ENCODE assay signal across 8 mouse cellular contexts in the genomic region with DNA sequence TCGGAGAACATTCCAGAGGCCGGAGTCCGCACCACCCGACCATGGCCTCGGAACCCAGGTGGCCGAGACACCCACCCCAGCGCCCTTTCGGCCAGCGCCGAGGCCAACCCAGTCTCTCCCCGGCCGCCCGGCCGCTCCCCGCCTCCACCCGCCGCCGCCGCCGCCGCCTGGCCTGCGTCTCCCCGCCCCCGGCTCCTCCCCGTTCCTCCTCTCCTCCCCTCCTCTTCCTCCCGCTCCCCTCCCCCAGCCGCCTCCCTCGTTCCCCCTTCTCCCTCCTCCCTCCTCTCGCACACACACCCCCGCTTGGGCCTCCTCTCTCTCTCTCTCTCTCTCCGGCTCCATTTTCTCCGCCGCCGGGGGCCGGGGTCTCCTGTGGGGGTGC. TPM values are rescaled to one million over a fixed set of nuclear protein-coding genes. Genes with fewer than 3 reads are reported as not detected.
DNase-seq lines count a peak whose midpoint lies in the region; ATAC-seq and TF ChIP-seq lines count a peak whose summit lies in the region.

No protein-coding gene starts in this region.

- peak overlapping the region; percentile 99 for H3K27ac ChIP-seq in embryonic facial prominence, embryonic 11.5 days (replicated peaks; ENCODE audit: low read depth, low read length)
- H3K27ac ChIP-seq in kidney, adult 2 months (ENCODE audit: insufficient read depth, low read depth, low read length), result peak overlapping the region; percentile 92
- peak overlapping the region; percentile 74 for H3K27ac ChIP-seq in liver, adult 2 months (replicated peaks; ENCODE audit: insufficient read depth, low read depth, low read length)
- H3K27ac ChIP-seq in midbrain, postnatal 0 days (ENCODE audit: low read depth, low read length), result peak overlapping the region; percentile 98

- peak overlapping the region; percentile 91 for H3K4me3 ChIP-seq in embryonic facial prominence, embryonic 11.5 days (ENCODE audit: low read depth, low read length)
- peak overlapping the region; percentile 69 for H3K4me3 ChIP-seq in kidney, adult 2 months (ENCODE audit: insufficient read depth, low read depth, low read length)
- H3K4me3 ChIP-seq in liver, adult 2 months (ENCODE audit: insufficient read depth, low read depth, low read length), result peak overlapping the region; percentile 77
- H3K4me3 ChIP-seq in midbrain, postnatal 0 days (ENCODE audit: low read depth, low read length), result peak overlapping the region; percentile 76

- H3K4me1 ChIP-seq in embryonic facial prominence, embryonic 11.5 days (ENCODE audit: control insufficient read depth, insufficient read depth, low read length), result peaks cover 33% of the 10 kb centered on the region
- peaks cover 16% of the 10 kb centered on the region for H3K4me1 ChIP-seq in kidney, adult 2 months (ENCODE audit: control insufficient read depth, insufficient read depth, low read length)
- peaks cover 10% of the 10 kb centered on the region for H3K4me1 ChIP-seq in liver, adult 2 months (ENCODE audit: control insufficient read depth, insufficient read depth, low read length)
- peaks cover 28% of the 10 kb centered on the region for H3K4me1 ChIP-seq in midbrain, postnatal 0 days (ENCODE audit: insufficient read depth, low read length)

- H3K9ac ChIP-seq in embryonic facial prominence, embryonic 11.5 days (replicated peaks; ENCODE audit: low read length), result peak overlapping the region; percentile 98
- H3K9ac ChIP-seq in liver, adult 2 months (ENCODE audit: low read depth, low read length), result peak overlapping the region; percentile 92
- H3K9ac ChIP-seq in midbrain, postnatal 0 days (replicated peaks; ENCODE audit: low read length, poor library complexity, severe bottlenecking), result peak overlapping the region; percentile 92

- H3K27me3 ChIP-seq in embryonic facial prominence, embryonic 11.5 days (ENCODE audit: control insufficient read depth, insufficient read depth, low read length), result no peaks in the 10 kb centered on the region
- H3K27me3 ChIP-seq in kidney, adult 2 months (replicated peaks; ENCODE audit: control insufficient read depth, insufficient read depth, low read length), result no peaks in the 10 kb centered on the region
- no peaks in the 10 kb centered on the region for H3K27me3 ChIP-seq in liver, adult 2 months (ENCODE audit: control insufficient read depth, insufficient read depth, low read length)
- H3K27me3 ChIP-seq in midbrain, postnatal 0 days (ENCODE audit: insufficient read depth, low read length), result no peaks in the 10 kb centered on the region

- TF ChIP-seq CTCF in kidney, adult 2 months (conservative IDR thresholded peaks at IDR 0.05; ENCODE audit: insufficient read depth, insufficient read length, low read depth, low read length), result no peak
- TF ChIP-seq CTCF in liver, adult 2 months (IDR thresholded peaks at IDR 0.05; ENCODE audit: low read depth, low read length), result no peak
- no peak for TF ChIP-seq CTCF in midbrain, postnatal 0 days (IDR thresholded peaks at IDR 0.05)

- TF ChIP-seq POLR2A in kidney, adult 2 months (IDR thresholded peaks at IDR 0.05; ENCODE audit: low read depth, low read length), result peak; percentile 61
- peak; percentile 86 for TF ChIP-seq POLR2A in liver, adult 2 months (IDR thresholded peaks at IDR 0.05; ENCODE audit: extremely low read depth, insufficient read depth, low read length)

- no peaks in the 10 kb centered on the region for H3K9me3 ChIP-seq in embryonic facial prominence, embryonic 11.5 days (replicated peaks; ENCODE audit: control insufficient read depth, low read length)
- no peaks in the 10 kb centered on the region for H3K9me3 ChIP-seq in midbrain, postnatal 0 days (ENCODE audit: low read length)

- WGBS in embryonic facial prominence, embryonic 11.5 days, result 2% methylated on average over 30 of the region's 35 CpGs
- 3% methylated on average over 16 of the region's 35 CpGs for WGBS in kidney, adult 2 months
- 2% methylated on average over 26 of the region's 35 CpGs for whole genome bisulfite sequencing in liver, adult 2 months
- 3% methylated on average over 23 of the region's 35 CpGs for WGBS in midbrain, postnatal 0 days

- DNase-seq in 416B (ENCODE audit: low read depth), result peak; percentile 90
- peak; percentile 97 for DNase-seq in adrenal gland, postnatal 25 days
- DNase-seq in embryonic facial prominence, embryonic 11.5 days (ENCODE audit: low spot score), result peak; percentile 94
- peak; percentile 76 for DNase-seq in heart, adult 8-10 months (ENCODE audit: low spot score)
- peak; percentile 91 for DNase-seq in kidney, adult 2 months
- peak; percentile 60 for DNase-seq in liver, adult 2 months (ENCODE audit: extremely low read depth, low read depth, low spot score)
- DNase-seq in midbrain, postnatal 0 days (ENCODE audit: low spot score), result peak; percentile 89
- DNase-seq in spleen, postnatal 4 days (ENCODE audit: low spot score in 2 of 2), result peak; percentile 90 to 95

- peaks cover 3% of the 10 kb centered on the region; the same call in 1 of the 2 replicates for H3K36me3 ChIP-seq in embryonic facial prominence, embryonic 11.5 days (replicated peaks; ENCODE audit: control insufficient read depth, insufficient read depth, low read depth, low read length)
- H3K36me3 ChIP-seq in kidney, adult 2 months (ENCODE audit: control insufficient read depth, insufficient read depth, low read length), result peaks cover 4% of the 10 kb centered on the region; the same call in 1 of the 2 replicates
- H3K36me3 ChIP-seq in liver, adult 2 months (ENCODE audit: control insufficient read depth, insufficient read depth, low read length), result peaks cover 2% of the 10 kb centered on the region; the same call in 1 of the 2 replicates
- H3K36me3 ChIP-seq in midbrain, postnatal 0 days (ENCODE audit: insufficient read depth, low read length), result peaks cover 15% of the 10 kb centered on the region

- peak overlapping the region; percentile 93 for H3K4me2 ChIP-seq in embryonic facial prominence, embryonic 11.5 days (ENCODE audit: low read depth, low read length)
- H3K4me2 ChIP-seq in midbrain, postnatal 0 days (ENCODE audit: low read depth, low read length, poor library complexity, severe bottlenecking), result peak overlapping the region; percentile 97

- 0 out of 2 replicates have a peak, but pooled peaks have one; percentile 27 for ATAC-seq in embryonic facial prominence, embryonic 11.5 days (replicated peaks; ENCODE audit: insufficient number of reproducible peaks, low FRiP score, low TSS enrichment, low read depth)
- peak; percentile 41 for ATAC-seq in midbrain, postnatal 0 days (ENCODE audit: low FRiP score)

- H3K79me2 ChIP-seq in liver, adult 2 months (ENCODE audit: control insufficient read depth, insufficient read depth, low read length), result no peaks in the 10 kb centered on the region

RNA-seq across cellular contexts. Expression of a gene that starts 0.9 kb away (rescaled TPM):
- total RNA-seq in adrenal gland, postnatal 25 days (2021), result 36.4 and 51.6 TPM in 2 replicates
- polyA plus RNA-seq in embryonic facial prominence, embryonic 11.5 days (2014; fragmentation: Nextera tagmentation; extraction: Ambion mirVana), result 17.9 and 21.2 TPM in 2 replicates
- 10 to 100 TPM; 16.0 to 20.6 (median 17.6) TPM for total RNA-seq in heart, adult 8-10 months (2022)
- polyA plus RNA-seq in kidney, adult 2 months (2012; rRNA removed), result 51.3 and 56.2 TPM in 2 replicates
- total RNA-seq in liver, adult 2 months (2014; rRNA removed), result 10.9 and 17.1 TPM in 2 replicates
- 19.5 and 21.1 TPM in 2 replicates for polyA plus RNA-seq in liver, adult 2 months (2012; rRNA removed)
- total RNA-seq in midbrain, postnatal 0 days (2014; rRNA removed), result 84.8 and 95.6 TPM in 2 replicates
- polyA plus RNA-seq in midbrain, postnatal 0 days (2015; fragmentation: Nextera tagmentation; extraction: Ambion mirVana), result 9.5 and 9.6 TPM in 2 replicates

RNA-seq across cellular contexts. Expression of a gene that starts 2.4 kb away (rescaled TPM):
- 4.6 and 4.9 TPM in 2 replicates for total RNA-seq in adrenal gland, postnatal 25 days (2021)
- polyA plus RNA-seq in embryonic facial prominence, embryonic 11.5 days (2014; fragmentation: Nextera tagmentation; extraction: Ambion mirVana), result 5.5 and 6.0 TPM in 2 replicates
- 1 to 10 TPM; 2.0 to 4.5 (median 3.1) TPM for total RNA-seq in heart, adult 8-10 months (2022)
- polyA plus RNA-seq in kidney, adult 2 months (2012; rRNA removed), result 10.3 and 12.8 TPM in 2 replicates
- 0.65 and 0.94 TPM in 2 replicates for total RNA-seq in liver, adult 2 months (2014; rRNA removed)
- polyA plus RNA-seq in liver, adult 2 months (2012; rRNA removed), result 2.5 and 3.4 TPM in 2 replicates
- 1.2 and 4.4 TPM in 2 replicates for total RNA-seq in midbrain, postnatal 0 days (2014; rRNA removed)
- polyA plus RNA-seq in midbrain, postnatal 0 days (2015; fragmentation: Nextera tagmentation; extraction: Ambion mirVana), result 5.5 and 6.9 TPM in 2 replicates

RNA-seq across cellular contexts. Expression of a gene that starts 5.7 kb away (rescaled TPM):
- total RNA-seq in adrenal gland, postnatal 25 days (2021), result 0.57 and 1.5 TPM in 2 replicates
- 0.64 and 1.2 TPM in 2 replicates for polyA plus RNA-seq in embryonic facial prominence, embryonic 11.5 days (2014; fragmentation: Nextera tagmentation; extraction: Ambion mirVana)
- total RNA-seq in heart, adult 8-10 months (2022), result under 1 TPM in 2 of 4 experiments, not detected in 2; 0.14 to 0.16 TPM
- 2.1 TPM in 2 replicates for polyA plus RNA-seq in kidney, adult 2 months (2012; rRNA removed)
- total RNA-seq in liver, adult 2 months (2014; rRNA removed), result 0.07 and 0.09 TPM in 2 replicates
- polyA plus RNA-seq in liver, adult 2 months (2012; rRNA removed), result 0.21 and 0.29 TPM in 2 replicates
- total RNA-seq in midbrain, postnatal 0 days (2014; rRNA removed), result 1.7 and 2.1 TPM in 2 replicates
- polyA plus RNA-seq in midbrain, postnatal 0 days (2015; fragmentation: Nextera tagmentation; extraction: Ambion mirVana), result 1.6 and 2.0 TPM in 2 replicates

RNA-seq across cellular contexts. Expression of a gene that starts 11.5 kb away (rescaled TPM):
- total RNA-seq in adrenal gland, postnatal 25 days (2021), result 79.3 and 91.3 TPM in 2 replicates
- 117 and 118 TPM in 2 replicates for polyA plus RNA-seq in embryonic facial prominence, embryonic 11.5 days (2014; fragmentation: Nextera tagmentation; extraction: Ambion mirVana)
- total RNA-seq in heart, adult 8-10 months (2022), result 10 to 100 TPM; 37.4 to 42.5 (median 39.1) TPM
- 208 and 256 TPM in 2 replicates for polyA plus RNA-seq in kidney, adult 2 months (2012; rRNA removed)
- total RNA-seq in liver, adult 2 months (2014; rRNA removed), result 23.0 and 31.5 TPM in 2 replicates
- 155 and 182 TPM in 2 replicates for polyA plus RNA-seq in liver, adult 2 months (2012; rRNA removed)
- 57.6 and 59.0 TPM in 2 replicates for total RNA-seq in midbrain, postnatal 0 days (2014; rRNA removed)
- polyA plus RNA-seq in midbrain, postnatal 0 days (2015; fragmentation: Nextera tagmentation; extraction: Ambion mirVana), result 236 and 242 TPM in 2 replicates

RNA-seq across cellular contexts. Expression of a gene that starts 12.1 kb away (rescaled TPM):
- 105 and 122 TPM in 2 replicates for total RNA-seq in adrenal gland, postnatal 25 days (2021)
- polyA plus RNA-seq in embryonic facial prominence, embryonic 11.5 days (2014; fragmentation: Nextera tagmentation; extraction: Ambion mirVana), result 55.3 and 59.8 TPM in 2 replicates
- 10 to 100 TPM; 66.5 to 78.4 (median 73.4) TPM for total RNA-seq in heart, adult 8-10 months (2022)
- 245 and 294 TPM in 2 replicates for polyA plus RNA-seq in kidney, adult 2 months (2012; rRNA removed)
- 4.3 and 4.8 TPM in 2 replicates for total RNA-seq in liver, adult 2 months (2014; rRNA removed)
- polyA plus RNA-seq in liver, adult 2 months (2012; rRNA removed), result 31.8 and 40.5 TPM in 2 replicates
- 265 and 383 TPM in 2 replicates for total RNA-seq in midbrain, postnatal 0 days (2014; rRNA removed)
- polyA plus RNA-seq in midbrain, postnatal 0 days (2015; fragmentation: Nextera tagmentation; extraction: Ambion mirVana), result 103 and 106 TPM in 2 replicates

Comparison
In these comparisons a context has a peak if more than half of its experiments do, and no peak if none do; other contexts are left out.
1. Peak in every context shown above with its lines: DNase-seq, ATAC-seq, H3K4me3 ChIP-seq and H3K27ac ChIP-seq.